Mouse (Mus musculus): ENCODE measurements at regions not wholly inside any gene's neighbourhood (a gene's known extent, or its start where the extent isn't known, plus 50 kb on each side); places are given as distances from the start of the nearest gene placed in this dataset.

DNA sequence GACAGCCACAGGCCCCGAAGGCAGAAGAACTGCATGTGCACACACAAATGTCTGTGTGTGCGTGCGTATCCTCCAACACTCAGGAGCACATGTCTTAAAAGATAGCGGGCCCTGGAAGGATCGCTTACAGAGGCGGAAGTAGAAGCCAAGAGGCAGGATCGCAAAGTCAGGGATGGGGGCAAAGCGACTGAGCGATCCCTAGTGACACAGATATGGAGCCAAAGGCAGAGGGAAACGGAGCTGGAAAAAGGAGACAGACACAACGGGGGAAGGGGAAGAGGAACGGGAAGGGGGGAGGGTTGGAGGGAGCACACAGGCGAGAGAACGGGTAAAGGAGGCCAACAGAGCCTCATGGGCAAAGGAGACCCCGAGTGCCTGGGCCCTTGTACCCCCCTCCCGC, 129.8 kb upstream of the Lhx5 start:
- Histone ChIP-seq H3K27me3 (ENCODE audit: control insufficient read depth, insufficient read depth, low read length) (peaks cover 58% of the 10 kb centered on the region), H3K9me3 (ENCODE audit: control insufficient read depth, low read length) (no peaks in the 10 kb centered on the region), H3K4me2 (ENCODE audit: low read depth, severe bottlenecking) (peak overlapping the region; percentile 45), H3K9ac (ENCODE audit: low read length) (no peak overlapping the region), H3K36me3 (ENCODE audit: control insufficient read depth, insufficient read depth, low read length) (no peaks in the 10 kb centered on the region), H3K4me3 (ENCODE audit: low read depth, low read length) (peak overlapping the region; percentile 28), H3K27ac (replicated peaks; ENCODE audit: low read depth, low read length) (no peak overlapping the region), H3K4me1 (ENCODE audit: control insufficient read depth, insufficient read depth, low read length) (no peaks in the 10 kb centered on the region; the same call in 1 of the 2 replicates)
- 2% methylated on average over 16 of the region's 16 CpGs for WGBS
- ATAC-seq (ENCODE audit: insufficient number of reproducible peaks, low FRiP score, low TSS enrichment, low read depth) (no peak), DNase-seq (ENCODE audit: low spot score) (no peak)

DNA sequence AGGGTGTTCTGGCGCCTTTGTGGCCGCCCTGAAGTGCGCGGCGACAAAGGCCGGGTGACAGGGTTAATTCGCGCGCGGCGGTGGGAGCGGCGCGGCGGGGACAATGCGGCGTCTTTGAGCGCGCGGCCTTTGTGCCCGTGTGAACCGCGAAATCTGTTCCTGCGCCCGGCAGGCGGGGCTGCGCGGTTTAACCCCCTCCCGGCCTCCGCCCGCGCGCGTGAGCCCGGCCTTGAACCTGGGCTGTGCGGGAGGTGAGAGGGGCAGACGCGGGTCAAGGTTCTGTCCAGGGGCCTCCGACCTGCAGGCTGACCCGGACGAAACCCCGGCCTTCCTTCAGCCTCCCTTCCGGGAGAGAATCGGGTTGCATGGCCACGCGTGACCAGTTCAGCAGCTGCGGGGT, 129.2 kb upstream of the Lhx5 start:
- no peak for DNase-seq (ENCODE audit: low spot score)
- Histone ChIP-seq H3K27me3 (ENCODE audit: control insufficient read depth, insufficient read depth, low read length) (peaks cover 58% of the 10 kb centered on the region), H3K4me1 (ENCODE audit: control insufficient read depth, insufficient read depth, low read length) (no peaks in the 10 kb centered on the region; the same call in 1 of the 2 replicates), H3K4me3 (ENCODE audit: low read depth, low read length) (peak overlapping the region; percentile 28), H3K36me3 (ENCODE audit: control insufficient read depth, insufficient read depth, low read length) (no peaks in the 10 kb centered on the region), H3K9me3 (ENCODE audit: control insufficient read depth, low read length) (no peaks in the 10 kb centered on the region), H3K4me2 (ENCODE audit: low read depth, severe bottlenecking) (peak overlapping the region; percentile 45), H3K9ac (ENCODE audit: low read length) (peak overlapping the region; percentile 53), H3K27ac (replicated peaks; ENCODE audit: low read depth, low read length) (no peak overlapping the region)
- 1% methylated on average over 46 of the region's 47 CpGs for WGBS
- no peak for ATAC-seq (ENCODE audit: insufficient number of reproducible peaks, low FRiP score, low TSS enrichment, low read depth)

DNA sequence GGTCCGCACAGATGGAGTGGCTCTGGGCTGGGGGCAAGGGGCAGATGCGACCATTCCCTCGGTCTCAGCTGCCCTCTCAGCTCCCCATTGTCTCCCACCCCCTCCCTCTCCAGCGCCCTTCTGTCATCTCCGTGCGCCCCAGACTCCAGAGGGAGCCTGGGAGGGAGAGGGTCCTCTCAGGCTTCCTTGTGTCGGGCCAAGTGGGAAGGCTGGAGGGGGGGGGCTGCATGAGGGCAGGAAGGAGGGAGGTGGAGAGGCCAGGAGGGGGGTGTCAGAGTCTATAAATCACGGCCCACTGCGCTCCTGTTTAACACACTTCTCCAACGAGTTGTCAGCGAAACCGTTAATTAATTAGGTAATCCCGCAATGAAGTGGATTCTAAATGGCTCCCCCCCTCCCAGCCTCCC, 127.2 kb upstream of the Lhx5 start:
- Histone ChIP-seq H3K4me2 (ENCODE audit: low read depth, severe bottlenecking) (peak overlapping the region; percentile 33; the same call in 1 of the 2 replicates), H3K4me1 (ENCODE audit: control insufficient read depth, insufficient read depth, low read length) (no peaks in the 10 kb centered on the region; the same call in 1 of the 2 replicates), H3K36me3 (ENCODE audit: control insufficient read depth, insufficient read depth, low read length) (no peaks in the 10 kb centered on the region), H3K27me3 (ENCODE audit: control insufficient read depth, insufficient read depth, low read length) (peaks cover 51% of the 10 kb centered on the region), H3K9ac (ENCODE audit: low read length) (no peak overlapping the region), H3K4me3 (ENCODE audit: low read depth, low read length) (no peak overlapping the region; the same call in 1 of the 2 replicates), H3K9me3 (ENCODE audit: control insufficient read depth, low read length) (no peaks in the 10 kb centered on the region), H3K27ac (replicated peaks; ENCODE audit: low read depth, low read length) (no peak overlapping the region)
- ATAC-seq (ENCODE audit: insufficient number of reproducible peaks, low FRiP score, low TSS enrichment, low read depth), result no peak
- DNase-seq (ENCODE audit: low spot score), result no peak
- 9% methylated on average over 12 of the region's 13 CpGs for WGBS

DNA sequence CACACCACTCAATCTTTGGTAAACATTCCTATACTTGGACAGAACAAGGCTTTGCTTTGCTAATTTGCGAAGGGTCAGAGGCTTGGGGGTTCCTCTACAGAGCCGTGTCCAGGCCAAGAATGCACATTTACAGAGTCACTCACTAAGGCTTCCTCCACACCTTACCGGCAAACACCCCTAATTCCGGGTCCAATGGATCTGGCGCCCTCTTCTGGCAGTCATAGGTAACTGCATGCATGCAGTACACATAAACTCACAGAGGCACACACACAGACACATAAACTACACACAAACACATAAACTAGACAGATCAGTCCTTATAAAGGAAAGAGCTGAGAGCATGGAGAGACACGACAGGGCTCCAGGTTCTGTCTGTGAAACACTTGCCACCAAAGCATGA, 119.2 kb upstream of the Lhx5 start:
- Histone ChIP-seq H3K27me3 (ENCODE audit: control insufficient read depth, insufficient read depth, low read length) (no peaks in the 10 kb centered on the region), H3K4me2 (ENCODE audit: low read depth, severe bottlenecking) (no peak overlapping the region), H3K4me1 (ENCODE audit: control insufficient read depth, insufficient read depth, low read length) (no peaks in the 10 kb centered on the region), H3K36me3 (ENCODE audit: control insufficient read depth, insufficient read depth, low read length) (no peaks in the 10 kb centered on the region), H3K9ac (ENCODE audit: low read length) (no peak overlapping the region), H3K9me3 (ENCODE audit: control insufficient read depth, low read length) (no peaks in the 10 kb centered on the region), H3K27ac (replicated peaks; ENCODE audit: low read depth, low read length) (no peak overlapping the region), H3K4me3 (ENCODE audit: low read depth, low read length) (no peak overlapping the region)
- ATAC-seq (ENCODE audit: insufficient number of reproducible peaks, low FRiP score, low TSS enrichment, low read depth), result no peak
- 84% methylated on average over 6 of the region's 6 CpGs for WGBS
- DNase-seq (ENCODE audit: low spot score), result no peak

DNA sequence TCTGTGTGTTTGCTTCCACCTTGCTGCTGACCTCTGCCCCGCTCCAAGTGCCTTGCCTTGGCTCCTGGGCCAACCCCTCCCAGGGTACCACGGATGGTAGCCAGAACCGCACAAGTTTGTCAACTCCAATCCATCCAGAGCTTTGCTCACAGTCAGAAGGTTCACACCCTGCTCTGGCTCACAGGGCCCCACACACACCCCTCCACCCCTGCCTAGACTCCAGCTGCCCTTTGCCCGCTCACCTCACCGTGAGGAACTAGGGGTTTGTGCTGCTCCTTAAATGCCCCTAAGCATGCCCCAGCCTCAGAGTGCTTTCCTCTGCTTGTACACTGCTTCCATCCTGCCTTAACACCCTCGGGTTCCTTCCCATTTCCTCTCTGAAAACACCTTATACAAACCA, 117.5 kb upstream of the Lhx5 start:
- Histone ChIP-seq H3K9me3 (ENCODE audit: control insufficient read depth, low read length) (no peaks in the 10 kb centered on the region), H3K27ac (replicated peaks; ENCODE audit: low read depth, low read length) (no peak overlapping the region), H3K4me2 (ENCODE audit: low read depth, severe bottlenecking) (no peak overlapping the region), H3K4me3 (ENCODE audit: low read depth, low read length) (no peak overlapping the region), H3K9ac (ENCODE audit: low read length) (no peak overlapping the region), H3K27me3 (ENCODE audit: control insufficient read depth, insufficient read depth, low read length) (no peaks in the 10 kb centered on the region), H3K36me3 (ENCODE audit: control insufficient read depth, insufficient read depth, low read length) (no peaks in the 10 kb centered on the region), H3K4me1 (ENCODE audit: control insufficient read depth, insufficient read depth, low read length) (no peaks in the 10 kb centered on the region)
- DNase-seq (ENCODE audit: low spot score) (no peak), ATAC-seq (ENCODE audit: insufficient number of reproducible peaks, low FRiP score, low TSS enrichment, low read depth) (no peak)
- 80% methylated on average over 6 of the region's 6 CpGs for WGBS

DNA sequence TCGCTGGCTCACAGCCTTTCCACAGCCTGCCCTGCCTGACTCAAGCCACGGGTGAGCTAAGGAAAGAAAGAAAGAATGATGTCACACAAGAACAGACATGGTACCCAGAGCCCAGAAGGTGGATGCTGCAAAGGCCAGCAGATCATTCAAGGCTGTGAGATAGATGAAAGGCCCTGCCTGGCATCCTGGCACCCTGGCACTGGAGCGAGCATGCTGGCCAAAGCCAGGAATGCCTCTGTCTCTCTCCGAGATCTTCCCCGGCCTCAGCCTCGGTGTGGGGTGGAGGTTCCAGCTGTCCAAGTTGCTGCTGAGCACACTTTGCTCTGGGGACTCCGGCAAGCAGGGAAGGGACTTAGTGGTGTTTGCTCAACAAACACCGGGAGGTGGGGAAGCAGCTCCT, 116.4 kb upstream of the Lhx5 start:
- Histone ChIP-seq H3K4me1 (ENCODE audit: control insufficient read depth, insufficient read depth, low read length) (no peaks in the 10 kb centered on the region), H3K9ac (ENCODE audit: low read length) (no peak overlapping the region), H3K9me3 (ENCODE audit: control insufficient read depth, low read length) (no peaks in the 10 kb centered on the region), H3K27ac (replicated peaks; ENCODE audit: low read depth, low read length) (no peak overlapping the region), H3K36me3 (ENCODE audit: control insufficient read depth, insufficient read depth, low read length) (no peaks in the 10 kb centered on the region), H3K4me3 (ENCODE audit: low read depth, low read length) (no peak overlapping the region), H3K4me2 (ENCODE audit: low read depth, severe bottlenecking) (no peak overlapping the region), H3K27me3 (ENCODE audit: control insufficient read depth, insufficient read depth, low read length) (0 out of 2 replicates have a peak, but pooled peaks cover under 1% of the 10 kb centered on the region)
- 67% methylated on average over 8 of the region's 8 CpGs for WGBS
- no peak for DNase-seq (ENCODE audit: low spot score)
- no peak for ATAC-seq (ENCODE audit: insufficient number of reproducible peaks, low FRiP score, low TSS enrichment, low read depth)

DNA sequence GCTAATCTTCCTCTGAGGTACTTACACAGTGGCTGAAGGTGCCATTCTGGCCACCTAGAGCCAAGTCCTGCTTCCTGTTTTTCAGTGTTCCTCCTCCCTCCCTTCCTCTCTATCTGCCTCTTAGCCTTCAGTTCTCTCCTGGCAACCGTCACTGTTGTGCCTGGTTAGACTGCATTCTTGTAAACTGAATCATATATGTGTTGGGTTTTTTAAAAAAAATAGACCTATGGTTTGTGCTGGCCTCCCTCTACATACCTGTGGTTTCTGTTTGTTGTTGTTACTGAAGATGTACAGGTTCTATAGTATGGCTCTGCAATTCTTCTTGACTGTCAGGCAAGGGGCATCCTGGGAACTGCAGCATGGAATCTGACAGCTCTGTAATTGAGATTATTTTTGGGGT, 112.5 kb upstream of the Lhx5 start:
- no peak overlapping the region for H3K4me2 ChIP-seq (ENCODE audit: low read depth, severe bottlenecking)
- H3K27ac ChIP-seq (replicated peaks; ENCODE audit: low read depth, low read length), result no peak overlapping the region
- H3K36me3 ChIP-seq (ENCODE audit: control insufficient read depth, insufficient read depth, low read length), result no peaks in the 10 kb centered on the region
- H3K9me3 ChIP-seq (ENCODE audit: control insufficient read depth, low read length), result no peaks in the 10 kb centered on the region
- ATAC-seq (ENCODE audit: insufficient number of reproducible peaks, low FRiP score, low TSS enrichment, low read depth) (no peak), DNase-seq (ENCODE audit: low spot score) (no peak)
- WGBS, result 50% methylated on average over 1 of the region's 1 CpGs
- H3K4me1 ChIP-seq (ENCODE audit: control insufficient read depth, insufficient read depth, low read length), result 0 out of 2 replicates have a peak, but pooled peaks cover 2% of the 10 kb centered on the region
- peaks cover 22% of the 10 kb centered on the region for H3K27me3 ChIP-seq (ENCODE audit: control insufficient read depth, insufficient read depth, low read length)
- no peak overlapping the region for H3K9ac ChIP-seq (ENCODE audit: low read length)
- no peak overlapping the region for H3K4me3 ChIP-seq (ENCODE audit: low read depth, low read length)

DNA sequence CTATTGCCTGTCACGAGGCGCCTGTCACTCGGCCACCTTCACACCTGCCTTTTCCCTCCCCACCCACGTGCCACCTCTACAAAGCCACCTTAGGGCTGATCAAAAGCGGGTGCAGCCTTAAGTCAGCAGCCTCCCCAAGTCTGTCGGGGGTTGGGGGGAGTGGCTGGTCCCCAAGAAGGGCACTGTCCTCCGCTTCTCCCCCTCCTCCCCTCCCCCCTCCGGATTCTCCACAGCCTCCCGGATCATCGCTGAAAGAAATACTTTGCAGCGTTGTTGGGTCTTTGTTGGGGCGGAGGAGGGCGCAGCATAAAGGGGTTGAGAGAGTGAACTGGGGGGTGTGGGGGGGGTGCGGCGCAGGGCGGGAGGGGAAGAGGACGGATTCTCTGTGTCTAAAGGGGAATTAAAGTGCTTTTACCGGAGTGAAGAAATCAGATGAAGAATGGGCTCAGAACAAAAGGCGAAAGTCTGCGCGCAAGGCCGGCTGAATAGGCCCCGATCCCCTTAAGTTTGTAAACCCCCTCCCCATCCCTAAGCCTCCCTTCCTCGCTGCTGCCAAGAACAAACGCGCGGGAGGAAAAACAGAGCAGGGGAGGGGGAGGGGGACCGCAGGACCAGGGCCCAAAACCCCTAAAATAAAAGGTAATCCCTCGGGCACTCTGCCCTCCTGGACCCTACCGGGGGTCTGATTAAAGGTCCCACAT, 109.3 kb upstream of the Lhx5 start:
- Histone ChIP-seq H3K27ac (replicated peaks; ENCODE audit: low read depth, low read length) (no peak overlapping the region), H3K4me2 (ENCODE audit: low read depth, severe bottlenecking) (peak overlapping the region; percentile 26), H3K4me1 (ENCODE audit: control insufficient read depth, insufficient read depth, low read length) (0 out of 2 replicates have a peak, but pooled peaks cover 2% of the 10 kb centered on the region), H3K9ac (ENCODE audit: low read length) (peak overlapping the region; percentile 9), H3K4me3 (ENCODE audit: low read depth, low read length) (peak overlapping the region; percentile 19), H3K9me3 (ENCODE audit: control insufficient read depth, low read length) (no peaks in the 10 kb centered on the region), H3K27me3 (ENCODE audit: control insufficient read depth, insufficient read depth, low read length) (peaks cover 28% of the 10 kb centered on the region), H3K36me3 (ENCODE audit: control insufficient read depth, insufficient read depth, low read length) (no peaks in the 10 kb centered on the region)
- DNase-seq (ENCODE audit: low spot score), result peak; percentile 33
- 1% methylated on average over 30 of the region's 30 CpGs for WGBS
- ATAC-seq (ENCODE audit: insufficient number of reproducible peaks, low FRiP score, low TSS enrichment, low read depth), result no peak

All from limb, embryonic 11.5 days (tissue).